Mouse (Mus musculus) heart, embryonic 16.5 days (tissue): ENCODE data around the gene Ttl. TPM values are rescaled to one million over a fixed set of nuclear protein-coding genes. Genes with fewer than 3 reads are reported as not detected.

Source experiments
- ATAC-seq: fragments of 200-750 bp; cut with Nextera tagmentation; replicated peaks from 2 replicates; pipeline ENCODE4 v1.8.0; 2017; ENCODE audit warnings: moderate number of reproducible peaks; ENCODE audit not compliant: insufficient read depth, low FRiP score; ENCODE audit errors: extremely low read depth
- H3K27ac ChIP-seq: fragments of 300-500 bp; sonication (generic); 2 replicates; pipeline ENCODE4 v1.5.1; 2014; ENCODE audit warnings: mild to moderate bottlenecking, low read length, control low read depth, moderate library complexity
- H3K27me3 ChIP-seq: fragments of 300-500 bp; sonication (generic); 2 replicates; pipeline ENCODE4 v1.6.1; 2014; ENCODE audit warnings: low read length, mixed read lengths; ENCODE audit not compliant: control insufficient read depth, insufficient read depth
- H3K36me3 ChIP-seq: fragments of 300-500 bp; sonication (generic); 2 replicates; pipeline ENCODE4 v1.6.1; 2014; ENCODE audit not compliant: control insufficient read depth, insufficient read depth
- H3K4me1 ChIP-seq: fragments of 300-500 bp; sonication (generic); 2 replicates; pipeline ENCODE4 v1.6.1; 2014; ENCODE audit warnings: low read length, mixed read lengths; ENCODE audit not compliant: control insufficient read depth, insufficient read depth
- H3K4me2 ChIP-seq: fragments of 300-500 bp; sonication (generic); 2 replicates; pipeline ENCODE4 v1.6.1; 2014; ENCODE audit warnings: low read depth, mild to moderate bottlenecking, control low read depth, low read length
- H3K4me3 ChIP-seq: fragments of 300-500 bp; sonication (generic); 2 replicates; pipeline ENCODE4 v1.5.1; 2014; ENCODE audit warnings: mild to moderate bottlenecking, control low read depth, low read length
- H3K9ac ChIP-seq: fragments of 300-500 bp; sonication (generic); 2 replicates; pipeline ENCODE4 v1.6.1; 2014; ENCODE audit warnings: low read length, control low read depth
- H3K9me3 ChIP-seq: fragments of 300-500 bp; sonication (generic); replicated peaks from 2 replicates; pipeline ENCODE4 v1.6.1; 2016; ENCODE audit warnings: low read length; ENCODE audit not compliant: control insufficient read depth
- WGBS: fragments of 180-500 bp; shearing (Covaris S2); extraction: QIAGEN DNeasy Blood & Tissue Kit; methylation state at CpG from one replicate; pipeline ENCODE4 v1.1.7; 2014; 5-methylcytosine and 5-hydroxymethylcytosine counted together
- polyA plus RNA-seq: library from polyadenylated mRNA; unstranded; fragments of >200 nt; fragmentation: Nextera tagmentation; extraction: Ambion mirVana; gene quantifications from 2 replicates; pipeline ENCODE4 v1.2.1, GENCODE M21; 2015

Ttl gene
- 7.0 and 8.4 TPM in 2 replicates for polyA plus RNA-seq

DNA sequence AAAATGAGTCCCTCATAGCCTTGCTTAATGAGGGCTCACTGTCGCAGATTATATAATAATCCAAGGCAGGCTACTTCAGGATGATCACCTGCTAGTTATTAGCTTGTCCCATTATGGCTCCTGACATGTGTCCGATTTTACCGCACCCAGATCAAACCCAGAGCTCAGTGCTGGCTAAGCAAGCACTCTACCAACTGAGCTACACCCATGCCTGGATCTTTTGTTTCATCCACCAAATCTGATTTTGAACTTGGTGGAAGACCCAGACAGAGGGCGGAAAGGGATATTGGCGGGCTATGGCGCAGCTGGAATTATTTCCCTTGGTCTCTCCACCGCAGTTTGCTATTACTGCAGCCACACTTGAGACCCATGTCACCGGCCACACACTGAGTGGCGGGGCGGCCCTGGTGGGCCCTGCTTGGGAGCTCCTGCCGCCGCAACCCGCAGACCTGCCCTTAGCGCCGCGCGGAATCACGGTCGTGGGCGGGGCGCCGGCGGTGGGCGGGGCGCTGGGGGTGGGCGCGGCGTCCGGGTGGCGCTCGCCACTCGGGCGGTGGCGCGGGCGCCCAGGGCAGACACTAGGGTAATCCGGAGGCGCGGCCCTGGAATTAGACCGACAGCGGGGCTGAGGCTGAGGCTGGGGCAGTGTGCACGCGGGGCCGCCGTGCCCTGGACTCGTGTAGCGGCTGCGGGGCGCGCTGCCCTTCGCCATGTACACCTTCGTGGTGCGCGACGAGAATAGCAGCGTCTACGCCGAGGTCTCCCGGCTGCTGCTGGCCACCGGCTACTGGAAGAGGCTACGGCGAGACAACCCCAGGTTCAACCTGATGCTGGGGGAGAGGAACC is at the start of gene Ttl:
Ttl (plus strand) TSS at position 506 of the 846 bp plus-strand sequence.
- WGBS, result 1% methylated on average over 62 of the region's 62 CpGs
- H3K4me3 ChIP-seq, result peak within 1 kb of the TSS; percentile 82
- H3K9ac ChIP-seq, result peak within 1 kb of the TSS; percentile 88
- H3K4me1 ChIP-seq, result peaks cover 9% of the 10 kb centered on the region
- H3K36me3 ChIP-seq, result peaks cover 3% of the 10 kb centered on the region; the same call in 1 of the 2 replicates
- H3K27me3 ChIP-seq, result no peaks in the 10 kb centered on the region
- H3K9me3 ChIP-seq, result no peaks in the 10 kb centered on the region
- peak within 1 kb of the TSS; percentile 61 for H3K27ac ChIP-seq
- ATAC-seq, result peak; percentile 96
- peak within 1 kb of the TSS; percentile 71 for H3K4me2 ChIP-seq

DNA sequence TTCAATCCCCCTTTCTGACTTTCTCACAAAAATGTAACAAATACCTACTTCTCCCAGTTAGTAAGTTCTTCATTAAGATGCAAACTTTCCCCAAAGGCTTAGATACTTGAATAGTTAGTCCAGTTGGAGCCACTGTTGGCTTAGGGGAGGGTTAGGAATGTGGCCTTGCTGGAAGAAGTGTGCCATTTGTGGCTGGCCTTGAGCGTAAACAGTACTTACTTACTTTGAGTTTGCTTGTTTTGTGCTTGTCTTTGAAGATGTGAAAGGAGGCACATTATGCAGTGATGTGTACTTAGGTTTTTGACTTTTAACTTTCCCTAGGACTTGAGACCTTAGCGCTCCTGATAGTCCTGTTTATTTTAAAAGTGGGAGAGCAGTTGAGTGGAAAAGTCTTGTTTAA is 45.6 kb upstream of the Ttl start:
- no peaks in the 10 kb centered on the region for H3K4me1 ChIP-seq
- H3K4me3 ChIP-seq, result no peak overlapping the region
- no peak overlapping the region for H3K27ac ChIP-seq
- H3K9me3 ChIP-seq, result no peaks in the 10 kb centered on the region
- H3K36me3 ChIP-seq, result peaks cover 9% of the 10 kb centered on the region; the same call in 1 of the 2 replicates
- no peak overlapping the region for H3K4me2 ChIP-seq
- H3K9ac ChIP-seq, result no peak overlapping the region
- WGBS, result 81% methylated on average over 2 of the region's 2 CpGs
- no peak for ATAC-seq
- no peaks in the 10 kb centered on the region for H3K27me3 ChIP-seq

DNA sequence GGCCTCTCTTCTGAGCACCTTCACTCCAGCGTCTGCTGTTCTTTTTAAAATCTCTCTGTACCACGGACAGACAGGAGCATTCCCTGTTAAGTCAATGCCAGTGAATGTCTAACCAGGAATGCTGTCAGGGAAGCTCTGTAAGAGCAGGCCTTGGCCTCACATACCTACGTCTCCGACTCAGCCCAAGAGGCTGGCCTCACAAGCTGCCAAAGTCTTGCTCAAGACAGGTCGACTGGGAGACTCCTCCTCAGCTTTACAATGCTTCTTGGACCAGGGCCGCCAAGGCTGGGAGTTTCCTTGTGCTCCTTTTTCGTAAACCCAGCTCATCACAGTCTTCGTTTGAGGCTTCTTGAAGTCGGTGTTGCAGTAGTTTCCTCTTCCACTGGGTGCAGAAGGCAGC is 40.9 kb upstream of the Ttl start:
- no peak for ATAC-seq
- Histone ChIP-seq H3K4me2 (no peak overlapping the region), H3K36me3 (no peaks in the 10 kb centered on the region), H3K4me1 (no peaks in the 10 kb centered on the region), H3K27me3 (no peaks in the 10 kb centered on the region), H3K4me3 (no peak overlapping the region), H3K9ac (no peak overlapping the region), H3K27ac (no peak overlapping the region), H3K9me3 (no peaks in the 10 kb centered on the region)
- WGBS, result 76% methylated on average over 9 of the region's 9 CpGs

DNA sequence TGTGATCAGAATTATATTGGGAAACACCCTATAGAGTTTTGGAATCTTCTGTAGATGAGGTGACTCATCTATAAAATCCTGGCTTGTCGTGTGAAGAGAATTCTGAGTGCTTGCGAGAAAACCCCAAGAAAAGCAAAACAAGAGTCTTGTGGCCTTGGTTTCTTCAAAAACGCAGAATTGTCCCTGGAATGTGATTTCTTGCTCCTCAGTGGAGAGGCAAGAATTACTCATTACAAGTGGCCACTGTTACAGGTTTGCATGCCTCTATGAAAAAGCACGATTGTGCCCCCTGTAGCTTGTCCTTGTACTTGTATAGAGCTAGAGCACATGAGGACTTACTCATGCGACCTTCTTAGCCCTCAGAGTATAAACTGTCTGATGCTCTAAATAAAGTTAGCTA is 30.4 kb upstream of the Ttl start:
- no peaks in the 10 kb centered on the region for H3K36me3 ChIP-seq

DNA sequence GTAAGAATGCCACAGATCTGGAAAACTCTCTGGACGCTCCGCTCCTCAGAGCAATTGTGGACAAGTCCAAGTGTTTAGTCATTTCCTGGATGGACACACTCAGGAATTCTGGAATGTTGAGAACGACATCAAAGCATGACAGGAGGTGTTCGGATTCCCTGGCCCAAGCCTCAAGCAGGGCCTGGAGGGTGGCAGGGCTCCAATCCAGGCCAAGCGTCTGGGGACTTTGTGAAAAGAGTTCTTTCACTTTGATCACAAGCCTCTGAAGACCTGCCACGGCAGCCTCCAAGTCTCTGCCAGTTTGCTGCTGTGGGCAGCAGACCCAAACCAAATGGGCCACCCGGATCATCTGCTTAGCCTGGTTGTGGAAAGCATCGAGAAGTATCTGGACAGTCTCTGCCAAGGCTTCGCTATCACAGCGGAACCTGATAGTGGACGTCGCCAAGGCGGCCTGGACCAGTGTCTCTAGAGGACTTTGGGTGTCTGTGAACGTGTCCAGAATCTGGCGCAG is 27.3 kb upstream of the Ttl start:
- H3K27me3 ChIP-seq, result peaks cover 29% of the 10 kb centered on the region

More for the DNA sequence above, 30.4 kb upstream of the Ttl start:
- no peak overlapping the region for H3K27ac ChIP-seq
- peaks cover 6% of the 10 kb centered on the region for H3K4me1 ChIP-seq
- no peak overlapping the region for H3K4me2 ChIP-seq
- 71% methylated on average over 5 of the region's 5 CpGs for WGBS
- no peak for ATAC-seq
- no peak overlapping the region for H3K4me3 ChIP-seq
- H3K9ac ChIP-seq, result no peak overlapping the region
- peaks cover 23% of the 10 kb centered on the region for H3K27me3 ChIP-seq
- no peaks in the 10 kb centered on the region for H3K9me3 ChIP-seq

DNA sequence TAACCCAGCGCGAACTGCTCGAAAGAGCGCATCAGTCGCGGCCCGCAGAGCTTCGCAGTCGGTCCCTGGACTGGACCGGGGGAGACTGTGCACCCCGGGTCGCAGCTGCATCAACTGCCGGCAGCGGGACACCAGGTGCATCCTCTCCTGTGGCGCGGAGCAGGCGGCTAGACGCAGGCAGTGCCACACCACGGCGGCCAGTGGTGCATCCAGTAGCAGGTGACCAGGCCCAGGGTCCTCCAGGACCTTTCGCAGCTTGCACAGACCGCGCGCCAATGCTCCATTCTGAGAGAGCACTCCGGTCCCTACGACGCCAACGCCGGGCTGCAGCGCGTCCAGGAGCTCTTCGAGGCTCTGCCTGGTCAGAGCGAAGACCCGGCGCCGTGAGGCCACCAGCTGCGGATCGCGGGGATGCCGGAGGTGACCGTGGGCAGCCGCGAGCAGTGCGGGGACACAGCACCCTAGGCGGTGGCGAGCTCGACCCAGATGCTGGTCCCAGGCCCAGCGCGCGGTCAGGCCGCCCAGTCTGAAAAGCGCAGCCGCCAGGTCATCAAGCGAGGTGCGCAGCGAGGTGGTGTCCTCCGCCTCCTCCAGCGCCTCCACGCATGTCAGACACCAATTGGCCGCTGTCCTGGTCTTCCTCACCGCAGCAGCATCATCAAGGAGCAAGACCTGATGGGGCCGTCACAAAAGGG is 26.7 kb upstream of the Ttl start:
- Histone ChIP-seq H3K4me2 (peak overlapping the region; percentile 89), H3K9me3 (no peaks in the 10 kb centered on the region), H3K4me1 (peaks cover 6% of the 10 kb centered on the region), H3K27ac (no peak overlapping the region), H3K36me3 (no peaks in the 10 kb centered on the region), H3K4me3 (peak overlapping the region; percentile 53), H3K27me3 (peaks cover 29% of the 10 kb centered on the region), H3K9ac (peak overlapping the region; percentile 57)
- ATAC-seq, result 0 out of 2 replicates have a peak, but pooled peaks have one; percentile 14
- 4% methylated on average over 62 of the region's 62 CpGs for WGBS

More for the DNA sequence above, 27.3 kb upstream of the Ttl start:
- H3K4me3 ChIP-seq, result peak overlapping the region; percentile 53
- peak overlapping the region; percentile 89 for H3K4me2 ChIP-seq
- H3K9ac ChIP-seq, result peak overlapping the region; percentile 57
- no peaks in the 10 kb centered on the region for H3K36me3 ChIP-seq
- H3K4me1 ChIP-seq, result peaks cover 6% of the 10 kb centered on the region
- WGBS, result 12% methylated on average over 15 of the region's 15 CpGs
- no peak overlapping the region for H3K27ac ChIP-seq
- no peaks in the 10 kb centered on the region for H3K9me3 ChIP-seq
- no peak for ATAC-seq

DNA sequence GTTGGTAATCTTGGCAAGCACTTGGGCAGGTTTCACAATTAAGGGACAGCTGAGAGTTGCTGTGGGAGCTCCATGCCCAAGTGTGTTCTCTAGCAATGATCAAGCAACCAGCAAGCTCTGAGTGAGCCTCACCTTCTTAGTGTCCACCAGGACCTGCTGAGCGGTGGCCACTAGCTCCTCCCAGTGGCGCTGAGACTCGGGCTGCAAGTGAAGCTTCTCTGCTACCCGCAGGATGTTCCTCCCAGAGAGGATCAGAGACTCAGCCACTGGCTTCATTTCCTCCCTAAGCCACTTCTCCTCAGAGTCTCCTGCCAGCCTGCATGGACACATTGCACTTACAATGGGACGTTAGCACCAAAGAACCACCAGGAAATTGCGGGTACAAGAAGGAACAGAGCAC is 25.2 kb upstream of the Ttl start:
- H3K36me3 ChIP-seq, result no peaks in the 10 kb centered on the region
- H3K4me3 ChIP-seq, result no peak overlapping the region
- no peak overlapping the region for H3K4me2 ChIP-seq
- peaks cover 6% of the 10 kb centered on the region for H3K4me1 ChIP-seq
- no peaks in the 10 kb centered on the region for H3K9me3 ChIP-seq
- no peak for ATAC-seq
- WGBS, result 23% methylated on average over 6 of the region's 6 CpGs
- H3K9ac ChIP-seq, result no peak overlapping the region
- peaks cover 29% of the 10 kb centered on the region for H3K27me3 ChIP-seq
- no peak overlapping the region for H3K27ac ChIP-seq

DNA sequence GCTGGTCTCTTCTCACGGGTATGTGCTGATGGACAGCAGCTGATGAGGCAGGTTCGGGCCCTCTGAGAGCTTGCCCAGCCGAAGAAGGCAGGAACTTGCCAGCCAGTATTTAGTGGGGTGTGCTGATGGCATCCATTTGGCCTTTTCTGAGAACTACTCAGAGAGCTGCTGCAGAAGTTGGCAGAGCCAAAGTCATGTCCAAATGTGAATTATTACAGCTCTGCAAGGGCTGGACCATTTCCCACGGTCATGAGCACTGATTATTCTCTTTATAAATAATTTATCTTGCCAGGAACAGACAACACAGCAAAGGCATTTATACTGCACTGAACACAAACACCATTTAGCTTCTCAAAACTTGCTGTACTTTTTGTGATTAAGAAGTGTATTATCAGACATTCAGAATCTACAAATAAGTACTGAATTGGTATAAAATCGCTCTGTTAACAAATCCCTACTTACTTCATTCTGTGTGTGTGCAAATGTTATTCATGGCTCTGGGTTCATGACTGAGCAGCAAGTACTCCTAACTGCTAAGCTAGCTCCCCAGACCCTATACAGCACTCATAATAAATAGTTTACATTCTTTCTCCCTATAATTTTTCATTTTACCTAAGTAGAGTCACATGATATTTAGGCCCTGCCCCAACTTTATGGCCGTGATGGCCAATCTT is 19.4 kb upstream of the Ttl start:
- 54% methylated on average over 6 of the region's 6 CpGs for WGBS

More for the DNA sequence above, 19.4 kb upstream of the Ttl start:
- H3K4me3 ChIP-seq, result no peak overlapping the region
- no peaks in the 10 kb centered on the region for H3K36me3 ChIP-seq
- no peaks in the 10 kb centered on the region; the same call in 1 of the 2 replicates for H3K27me3 ChIP-seq
- ATAC-seq, result no peak
- H3K4me1 ChIP-seq, result no peaks in the 10 kb centered on the region
- H3K4me2 ChIP-seq, result no peak overlapping the region
- no peak overlapping the region for H3K27ac ChIP-seq
- no peak overlapping the region for H3K9ac ChIP-seq
- no peaks in the 10 kb centered on the region for H3K9me3 ChIP-seq
